Mouse (Mus musculus) hematopoietic stem cell, adult 5-6 weeks (primary cell): ENCODE results near the gene Cacng2. TPM values are rescaled to one million over a fixed set of nuclear protein-coding genes. Genes with fewer than 3 reads are reported as not detected.

Experiments
- ATAC-seq, 2 experiments: fragments of 125-278 bp in 1 of 2; replicated peaks in 1 of 2; 2 replicates each; pipeline ENCODE4 v1.8.0; 2016 to 2017; ENCODE audit warnings: inconsistent platforms in 2 of 2, mild to moderate bottlenecking in 2 of 2, moderate number of reproducible peaks in 2 of 2, low read depth in 1 of 2, moderate TSS enrichment in 1 of 2; ENCODE audit not compliant: low FRiP score in 2 of 2, poor library complexity in 2 of 2, severe bottlenecking in 2 of 2, insufficient read depth in 1 of 2, low TSS enrichment in 1 of 2
- total RNA-seq: library from RNA; stranded (forward); fragments of 172-1452, 232-1000 nt; gene quantifications from 2 replicates; pipeline ENCODE4 v1.2.3, GENCODE M21; 2017

Gene Cacng2
- total RNA-seq, 1 experiment from 2014 or later, result not detected

- ATAC-seq, result no peak
Observed at GRCm38 (mm10) chr15:78099516-78099915, 20.3 kb downstream of the Cacng2 start.

- ATAC-seq, result no peak
Observed at GRCm38 (mm10) chr15:78096004-78096403, 23.8 kb downstream of the Cacng2 start.

GRCm38 (mm10) chr15:78093597-78093996 is 26.2 kb downstream of the Cacng2 start:
- no peak for ATAC-seq

GRCm38 (mm10) chr15:78082841-78083572 is 36.8 kb downstream of the Cacng2 start:
- ATAC-seq, result no peak

GRCm38 (mm10) chr15:78082149-78082548 is 37.7 kb downstream of the Cacng2 start:
- no peak for ATAC-seq

GRCm38 (mm10) chr15:78081384-78081783 is 38.4 kb downstream of the Cacng2 start:
- ATAC-seq, result no peak

GRCm38 (mm10) chr15:78080326-78080725 is 39.5 kb downstream of the Cacng2 start:
- ATAC-seq, result no peak

- ATAC-seq, result no peak
Observed at GRCm38 (mm10) chr15:78078776-78079628, 40.8 kb downstream of the Cacng2 start.

- no peak for ATAC-seq
Observed at GRCm38 (mm10) chr15:78078206-78078605, 41.6 kb downstream of the Cacng2 start.

- ATAC-seq, result no peak
Observed at GRCm38 (mm10) chr15:78075921-78076320, 43.9 kb downstream of the Cacng2 start.

- no peak for ATAC-seq
Observed at GRCm38 (mm10) chr15:78073109-78073508, 46.7 kb downstream of the Cacng2 start.

- 0 out of 4 replicates have a peak, but pooled peaks of 1 of the 2 experiments have one; percentile 53 for ATAC-seq
Observed at GRCm38 (mm10) chr15:78066475-78066874, 53.4 kb downstream of the Cacng2 start.

- no peak for ATAC-seq
Observed at GRCm38 (mm10) chr15:78065541-78065940, 54.3 kb downstream of the Cacng2 start.

- no peak for ATAC-seq
Observed at GRCm38 (mm10) chr15:78064340-78064739, 55.5 kb downstream of the Cacng2 start.

- no peak for ATAC-seq
Observed at GRCm38 (mm10) chr15:78062467-78062866, 57.4 kb downstream of the Cacng2 start.

- no peak for ATAC-seq
Observed at GRCm38 (mm10) chr15:78056930-78057329, 62.9 kb downstream of the Cacng2 start.

GRCm38 (mm10) chr15:78050682-78051081 is 69.1 kb downstream of the Cacng2 start:
- ATAC-seq, result no peak

- no peak for ATAC-seq
Observed at GRCm38 (mm10) chr15:78049933-78050332, 69.9 kb downstream of the Cacng2 start.
